Mouse (Mus musculus): ENCODE data around the gene Mucl3. TPM values are rescaled to one million over a fixed set of nuclear protein-coding genes. Genes with fewer than 3 reads are reported as not detected.

The Mucl3 gene
- 0.18 and 0.19 TPM in 2 replicates for polyA plus RNA-seq (2011; ENCODE audit: insufficient read length, low read depth, missing spikeins)

GRCm38 (mm10) chr17:35643609-35644236 lies at the start of gene Mucl3:
Gene Mucl3 (minus strand): TSS chr17:35643695.
- Histone ChIP-seq H3K4me1 (ENCODE audit: control insufficient read depth, insufficient read depth, low read length) (peaks cover 2% of the 10 kb centered on the region; the same call in 1 of the 2 replicates), H3K27ac (ENCODE audit: insufficient read depth, low read length) (no peak within 1 kb of the TSS), H3K4me3 (ENCODE audit: insufficient read depth, low read length) (no peak within 1 kb of the TSS)
- no peak for TF ChIP-seq CTCF (IDR thresholded peaks at IDR 0.05; ENCODE audit: borderline replicate concordance, insufficient read depth, low read length)
- no peak for TF ChIP-seq POLR2A (IDR thresholded peaks at IDR 0.05; ENCODE audit: low read depth, low read length)

- TF ChIP-seq POLR2A (IDR thresholded peaks at IDR 0.05; ENCODE audit: low read depth, low read length) = no peak
- no peak for TF ChIP-seq CTCF (IDR thresholded peaks at IDR 0.05; ENCODE audit: borderline replicate concordance, insufficient read depth, low read length)
- no peak overlapping the region for H3K27ac ChIP-seq (ENCODE audit: insufficient read depth, low read length)
These were observed 48.9 kb upstream of the Mucl3 start for GRCm38 (mm10) chr17:35692368-35692767.

DNA sequence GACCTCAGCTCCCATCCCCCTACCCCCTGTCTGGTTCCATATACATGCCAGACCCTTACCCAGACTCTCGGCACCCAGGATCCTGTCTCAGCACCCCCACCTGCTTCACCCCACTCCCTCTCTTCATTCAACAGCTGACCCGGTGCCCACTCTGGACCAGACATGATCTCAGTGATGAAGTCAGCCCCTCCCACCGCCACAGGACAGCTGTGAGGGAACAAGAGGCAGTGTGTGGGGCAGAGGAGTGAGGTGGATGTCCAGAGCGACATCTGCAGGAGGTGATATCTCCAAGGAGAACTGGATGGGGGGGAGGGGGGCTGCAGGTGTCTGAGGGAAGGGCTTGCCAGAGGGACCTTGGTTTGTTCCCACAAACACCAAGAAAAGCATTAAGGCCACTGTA lies 48.3 kb upstream of the Mucl3 start:
- no peak overlapping the region for H3K4me3 ChIP-seq (ENCODE audit: insufficient read depth, low read length)
- no peaks in the 10 kb centered on the region for H3K4me1 ChIP-seq (ENCODE audit: control insufficient read depth, insufficient read depth, low read length)
- TF ChIP-seq CTCF (IDR thresholded peaks at IDR 0.05; ENCODE audit: borderline replicate concordance, insufficient read depth, low read length) (no peak), POLR2A (IDR thresholded peaks at IDR 0.05; ENCODE audit: low read depth, low read length) (no peak)
- no peak overlapping the region for H3K27ac ChIP-seq (ENCODE audit: insufficient read depth, low read length)

More at GRCm38 (mm10) chr17:35692368-35692767, 48.9 kb upstream of the Mucl3 start:
- H3K4me1 ChIP-seq (ENCODE audit: control insufficient read depth, insufficient read depth, low read length) = peaks cover 2% of the 10 kb centered on the region; the same call in 1 of the 2 replicates
- H3K4me3 ChIP-seq (ENCODE audit: insufficient read depth, low read length) = no peak overlapping the region

GRCm38 (mm10) chr17:35689936-35690645 lies 46.6 kb upstream of the Mucl3 start:
- no peak overlapping the region for H3K27ac ChIP-seq (ENCODE audit: insufficient read depth, low read length)
- TF ChIP-seq CTCF (IDR thresholded peaks at IDR 0.05; ENCODE audit: borderline replicate concordance, insufficient read depth, low read length) (no peak), POLR2A (IDR thresholded peaks at IDR 0.05; ENCODE audit: low read depth, low read length) (no peak)
- no peaks in the 10 kb centered on the region for H3K4me1 ChIP-seq (ENCODE audit: control insufficient read depth, insufficient read depth, low read length)
- no peak overlapping the region for H3K4me3 ChIP-seq (ENCODE audit: insufficient read depth, low read length)

DNA sequence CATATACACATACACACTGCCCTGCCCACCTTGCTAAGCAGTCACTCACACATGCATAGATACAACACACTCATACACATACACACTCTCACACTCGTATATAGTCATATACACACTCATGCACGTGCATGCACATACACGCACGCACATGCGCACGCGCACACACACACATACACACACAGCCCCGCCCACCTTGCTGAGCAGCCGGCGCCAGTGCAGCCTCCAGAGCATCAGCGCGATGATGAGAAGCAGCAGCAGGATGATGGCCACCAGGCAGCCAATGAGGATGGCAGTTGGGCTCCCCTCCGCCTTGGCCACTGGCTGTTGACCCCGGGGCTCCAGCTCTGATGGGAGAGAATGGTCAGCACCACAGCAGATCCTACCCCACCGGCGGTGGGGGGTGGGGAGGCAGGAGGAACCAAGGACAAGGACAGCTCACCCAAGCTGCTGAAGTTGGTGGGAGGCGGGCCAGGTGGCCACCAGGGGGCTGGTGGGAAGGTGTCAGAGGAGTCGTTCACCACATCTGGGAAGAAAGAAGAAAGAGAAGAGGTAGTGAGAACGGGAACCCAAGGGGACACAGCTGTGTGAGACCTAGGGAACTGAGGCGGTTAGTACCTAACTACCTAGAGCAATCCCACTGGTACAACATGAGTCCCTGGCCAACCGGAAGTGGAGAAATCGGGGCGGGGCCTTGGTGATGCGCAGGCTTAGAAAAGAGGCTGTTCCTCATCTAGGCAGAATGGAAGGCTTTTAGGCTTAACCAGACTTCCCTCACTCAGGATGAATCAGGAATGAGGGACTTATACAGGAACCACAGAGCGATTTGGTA lies 45.1 kb upstream of the Mucl3 start:
- Histone ChIP-seq H3K27ac (ENCODE audit: insufficient read depth, low read length) (no peak overlapping the region), H3K4me1 (ENCODE audit: control insufficient read depth, insufficient read depth, low read length) (no peaks in the 10 kb centered on the region), H3K4me3 (ENCODE audit: insufficient read depth, low read length) (no peak overlapping the region)
- no peak for TF ChIP-seq CTCF (IDR thresholded peaks at IDR 0.05; ENCODE audit: borderline replicate concordance, insufficient read depth, low read length)
- no peak for TF ChIP-seq POLR2A (IDR thresholded peaks at IDR 0.05; ENCODE audit: low read depth, low read length)

DNA sequence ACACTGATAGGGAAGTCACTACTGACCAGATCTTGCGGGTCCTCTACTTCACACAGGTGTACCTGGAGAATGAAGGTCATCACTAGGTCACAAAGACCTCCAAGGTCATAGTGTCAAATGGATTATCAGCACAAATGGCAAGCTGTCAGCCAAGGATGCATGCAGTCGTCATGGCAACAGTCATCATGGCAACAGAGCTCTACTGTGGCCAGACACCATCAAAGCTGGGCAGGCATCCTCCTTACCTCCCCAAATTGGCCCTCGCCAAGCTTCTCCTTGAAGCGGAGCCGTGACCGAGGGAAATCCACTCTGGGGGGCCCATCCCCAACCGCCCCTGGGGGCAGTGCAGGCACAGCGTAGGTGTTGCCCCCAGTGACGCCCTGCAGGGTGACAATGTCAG lies 41.6 kb upstream of the Mucl3 start:
- no peak overlapping the region for H3K27ac ChIP-seq (ENCODE audit: insufficient read depth, low read length)
- H3K4me1 ChIP-seq (ENCODE audit: control insufficient read depth, insufficient read depth, low read length) = no peaks in the 10 kb centered on the region
- H3K4me3 ChIP-seq (ENCODE audit: insufficient read depth, low read length) = no peak overlapping the region
- TF ChIP-seq POLR2A (IDR thresholded peaks at IDR 0.05; ENCODE audit: low read depth, low read length) (no peak), CTCF (IDR thresholded peaks at IDR 0.05; ENCODE audit: borderline replicate concordance, insufficient read depth, low read length) (no peak)

DNA sequence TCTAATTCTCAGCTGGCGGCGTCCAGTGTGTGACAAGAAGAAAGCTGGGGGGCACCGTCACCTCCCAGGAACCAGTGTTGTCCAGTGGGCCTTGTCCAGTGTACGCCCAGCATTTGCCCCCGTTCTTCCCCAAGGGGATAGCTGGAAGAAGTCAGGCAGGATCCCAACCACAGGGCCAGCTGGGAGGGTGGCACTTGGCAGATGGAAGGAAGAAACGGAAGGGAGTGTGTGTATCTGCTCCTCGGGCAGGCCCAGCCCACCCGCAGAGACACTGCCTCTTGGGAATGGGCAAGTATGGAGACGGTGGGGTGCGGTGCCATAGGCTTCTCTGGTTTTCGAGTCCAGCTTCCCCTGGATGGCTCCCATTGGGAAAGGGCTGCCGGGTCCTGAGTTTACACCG lies 38.5 kb upstream of the Mucl3 start:
- Histone ChIP-seq H3K4me1 (ENCODE audit: control insufficient read depth, insufficient read depth, low read length) (no peaks in the 10 kb centered on the region), H3K4me3 (ENCODE audit: insufficient read depth, low read length) (no peak overlapping the region), H3K27ac (ENCODE audit: insufficient read depth, low read length) (no peak overlapping the region)
- TF ChIP-seq CTCF (IDR thresholded peaks at IDR 0.05; ENCODE audit: borderline replicate concordance, insufficient read depth, low read length) (no peak), POLR2A (IDR thresholded peaks at IDR 0.05; ENCODE audit: low read depth, low read length) (no peak)

GRCm38 (mm10) chr17:35680591-35680990 lies 37.1 kb upstream of the Mucl3 start:
- H3K27ac ChIP-seq (ENCODE audit: insufficient read depth, low read length) = no peak overlapping the region
- TF ChIP-seq POLR2A (IDR thresholded peaks at IDR 0.05; ENCODE audit: low read depth, low read length) (no peak), CTCF (IDR thresholded peaks at IDR 0.05; ENCODE audit: borderline replicate concordance, insufficient read depth, low read length) (no peak)
- no peak overlapping the region for H3K4me3 ChIP-seq (ENCODE audit: insufficient read depth, low read length)
- H3K4me1 ChIP-seq (ENCODE audit: control insufficient read depth, insufficient read depth, low read length) = no peaks in the 10 kb centered on the region

DNA sequence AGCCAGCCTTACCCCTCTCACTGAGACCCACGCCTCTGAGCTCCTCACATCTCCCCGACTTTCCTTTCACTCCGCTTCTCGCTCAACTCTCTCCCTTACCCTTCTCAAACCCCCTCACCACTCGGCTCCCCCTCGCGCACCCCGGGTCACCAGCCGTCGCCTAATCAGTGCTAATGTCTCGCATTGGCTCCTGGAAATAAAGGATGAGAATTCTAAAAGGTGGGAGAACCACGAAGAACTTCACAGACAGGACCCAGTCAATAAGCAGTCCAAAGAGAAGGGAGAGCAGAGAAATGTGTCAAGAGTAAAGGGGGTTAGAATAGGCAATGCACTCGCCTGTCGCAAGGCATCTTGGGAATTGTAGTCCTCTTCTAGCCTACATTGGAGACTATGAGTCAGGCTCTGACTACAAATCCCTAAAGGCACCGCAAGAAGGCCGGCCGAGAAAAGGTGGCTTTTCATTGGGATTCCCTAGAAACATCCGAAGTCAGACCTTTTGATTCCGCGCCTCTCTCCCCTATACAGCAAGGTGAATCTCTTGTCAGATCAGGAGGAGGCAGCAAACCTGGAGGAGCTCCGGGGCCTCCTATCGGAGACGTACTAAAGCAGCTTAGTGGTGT lies 30.0 kb upstream of the Mucl3 start, which contains the start of gene Gtf2h4:
Gene Gtf2h4 (minus strand): TSS at position 324 of the 620 bp plus-strand sequence.
- no peaks in the 10 kb centered on the region; the same call in 1 of the 2 replicates for H3K4me1 ChIP-seq (ENCODE audit: control insufficient read depth, insufficient read depth, low read length)
- TF ChIP-seq CTCF (IDR thresholded peaks at IDR 0.05; ENCODE audit: borderline replicate concordance, insufficient read depth, low read length) = no peak
- TF ChIP-seq POLR2A (IDR thresholded peaks at IDR 0.05; ENCODE audit: low read depth, low read length) = peak; percentile 55; the same call in 1 of the 2 replicates
- H3K4me3 ChIP-seq (ENCODE audit: insufficient read depth, low read length) = peak within 1 kb of the TSS; percentile 100
- no peak within 1 kb of the TSS for H3K27ac ChIP-seq (ENCODE audit: insufficient read depth, low read length)
